Mouse (Mus musculus) C2C12 (cell line): ENCODE data around the gene Il1rap.

ENCODE experiments used
- CEBPB ChIP-seq: IDR thresholded peaks from one replicate; pipeline ENCODE4 v1.6.1; 2011; ENCODE audit warnings: low read depth, mild to moderate bottlenecking, control low read depth, moderate library complexity
- CTCF ChIP-seq: IDR thresholded peaks from one replicate; pipeline ENCODE4 v1.5.1; 2011; ENCODE audit not compliant: control insufficient read depth, insufficient read depth, insufficient read length
- FOSL1 ChIP-seq: IDR thresholded peaks from one replicate; pipeline ENCODE4 v1.8.0; 2011; ENCODE audit warnings: mild to moderate bottlenecking, low read length; ENCODE audit not compliant: poor library complexity, insufficient read depth, severe bottlenecking
- MAX ChIP-seq: IDR thresholded peaks from one replicate; pipeline ENCODE4 v1.6.1; 2011; ENCODE audit warnings: mild to moderate bottlenecking, control low read depth
- MYOG ChIP-seq: IDR thresholded peaks from one replicate; pipeline ENCODE4 v1.6.1; 2011; ENCODE audit not compliant: control insufficient read depth, insufficient read length; ENCODE audit errors: extremely low read depth
- USF1 ChIP-seq: IDR thresholded peaks from one replicate; pipeline ENCODE4 v1.6.1; 2011; ENCODE audit warnings: low read depth, mild to moderate bottlenecking, control low read depth, moderate library complexity

- TF ChIP-seq MYOG (no peak), CTCF (no peak), MAX (no peak), USF1 (no peak), FOSL1 (no peak), CEBPB (peak; percentile 72)
These were observed 44.6 kb downstream of the Il1rap start for GRCm38 (mm10) chr16:26626065-26626464.
